Mouse (Mus musculus) CD4-positive, CD25-positive, alpha-beta regulatory T cell, adult 2 months (primary cell): ENCODE measurements at regions not wholly inside any gene's neighbourhood (a gene's known extent, or its start where the extent isn't known, plus 50 kb on each side); places are given as distances from the start of the nearest gene placed in this dataset.

Experiments used
- DNase-seq: peaks from one replicate; pipeline ENCODE4 v3.0.0-alpha.2; 2012; ENCODE audit warnings: low read depth, low spot score

GRCm38 (mm10) chr10:117463636-117464035 lies 83.8 kb upstream of the Cpsf6 start:
- no peak for DNase-seq

- DNase-seq: no peak
These were observed 83.1 kb upstream of the Cpsf6 start for GRCm38 (mm10) chr10:117462921-117463320.

GRCm38 (mm10) chr10:117461791-117462516 lies 82.1 kb upstream of the Cpsf6 start:
- no peak for DNase-seq

GRCm38 (mm10) chr10:117461261-117461660 lies 81.4 kb upstream of the Cpsf6 start:
- DNase-seq: no peak

GRCm38 (mm10) chr10:117460366-117460730 lies 80.5 kb upstream of the Cpsf6 start:
- DNase-seq: no peak

- no peak for DNase-seq
These were observed 80.0 kb upstream of the Cpsf6 start for GRCm38 (mm10) chr10:117459651-117460365.

- DNase-seq: no peak
These were observed 79.2 kb upstream of the Cpsf6 start for GRCm38 (mm10) chr10:117459041-117459475.

- no peak for DNase-seq
These were observed 78.6 kb upstream of the Cpsf6 start for GRCm38 (mm10) chr10:117458271-117459040.

- DNase-seq: no peak
These were observed 77.8 kb upstream of the Cpsf6 start for GRCm38 (mm10) chr10:117457701-117457950.

- no peak for DNase-seq
These were observed 77.3 kb upstream of the Cpsf6 start for GRCm38 (mm10) chr10:117456904-117457700.

- DNase-seq: no peak
These were observed 76.6 kb upstream of the Cpsf6 start for GRCm38 (mm10) chr10:117456427-117456826.

GRCm38 (mm10) chr10:117455595-117456302 lies 75.9 kb upstream of the Cpsf6 start:
- peak; percentile 77 for DNase-seq

GRCm38 (mm10) chr10:117454711-117455591 lies 75.1 kb upstream of the Cpsf6 start:
- no peak for DNase-seq

- no peak for DNase-seq
These were observed 74.3 kb upstream of the Cpsf6 start for GRCm38 (mm10) chr10:117454171-117454500.

- no peak for DNase-seq
These were observed 73.8 kb upstream of the Cpsf6 start for GRCm38 (mm10) chr10:117453406-117454170.

- DNase-seq: peak; percentile 83
These were observed 72.6 kb upstream of the Cpsf6 start for GRCm38 (mm10) chr10:117452190-117452950.

GRCm38 (mm10) chr10:117451396-117452185 lies 71.8 kb upstream of the Cpsf6 start:
- no peak for DNase-seq

- no peak for DNase-seq
These were observed 70.8 kb upstream of the Cpsf6 start for GRCm38 (mm10) chr10:117450631-117451030.
